Mouse (Mus musculus) hindbrain, embryonic 12.5 days (tissue): ENCODE measurements around the gene Kcna4. TPM values are rescaled to one million over a fixed set of nuclear protein-coding genes. Genes with fewer than 3 reads are reported as not detected.

Experiments used
- ATAC-seq: fragments of 200-750 bp; cut with Nextera tagmentation; 2 replicates; pipeline ENCODE4 v1.8.0; 2017; ENCODE audit warnings: moderate TSS enrichment; ENCODE audit not compliant: low FRiP score
- H3K27ac ChIP-seq: fragments of 300-500 bp; sonication (generic); 2 replicates; pipeline ENCODE4 v1.5.1; 2016; ENCODE audit warnings: mild to moderate bottlenecking
- H3K27me3 ChIP-seq: fragments of 300-500 bp; sonication (generic); 2 replicates; pipeline ENCODE4 v1.6.1; 2016; ENCODE audit warnings: mild to moderate bottlenecking
- H3K36me3 ChIP-seq: fragments of 300-500 bp; sonication (generic); 2 replicates; pipeline ENCODE4 v1.6.1; 2016; ENCODE audit warnings: mild to moderate bottlenecking
- H3K4me1 ChIP-seq: fragments of 300-500 bp; sonication (generic); 2 replicates; pipeline ENCODE4 v1.6.1; 2016
- H3K4me2 ChIP-seq: fragments of 300-500 bp; sonication (generic); replicated peaks from 2 replicates; pipeline ENCODE4 v1.6.1; 2016; ENCODE audit warnings: mild to moderate bottlenecking
- H3K4me3 ChIP-seq: fragments of 300-500 bp; sonication (generic); 2 replicates; pipeline ENCODE4 v1.5.1; 2016; ENCODE audit warnings: mild to moderate bottlenecking
- H3K9ac ChIP-seq: fragments of 300-500 bp; sonication (generic); 2 replicates; pipeline ENCODE4 v1.6.1; 2016; ENCODE audit warnings: mild to moderate bottlenecking, moderate library complexity
- H3K9me3 ChIP-seq: fragments of 300-500 bp; sonication (generic); replicated peaks from 2 replicates; pipeline ENCODE4 v1.6.1; 2016; ENCODE audit warnings: mild to moderate bottlenecking
- WGBS: fragments of 180-500 bp; shearing (Covaris S2); methylation state at CpG from one replicate; pipeline ENCODE4 v1.1.7; 2016; 5-methylcytosine and 5-hydroxymethylcytosine counted together
- polyA plus RNA-seq: library from polyadenylated mRNA; unstranded; fragments of >200 nt; fragmentation: Nextera tagmentation; extraction: Ambion mirVana; gene quantifications from 2 replicates; pipeline ENCODE4 v1.2.1, GENCODE M21; 2016

Gene Kcna4
- polyA plus RNA-seq = 2.0 and 3.1 TPM in 2 replicates

DNA sequence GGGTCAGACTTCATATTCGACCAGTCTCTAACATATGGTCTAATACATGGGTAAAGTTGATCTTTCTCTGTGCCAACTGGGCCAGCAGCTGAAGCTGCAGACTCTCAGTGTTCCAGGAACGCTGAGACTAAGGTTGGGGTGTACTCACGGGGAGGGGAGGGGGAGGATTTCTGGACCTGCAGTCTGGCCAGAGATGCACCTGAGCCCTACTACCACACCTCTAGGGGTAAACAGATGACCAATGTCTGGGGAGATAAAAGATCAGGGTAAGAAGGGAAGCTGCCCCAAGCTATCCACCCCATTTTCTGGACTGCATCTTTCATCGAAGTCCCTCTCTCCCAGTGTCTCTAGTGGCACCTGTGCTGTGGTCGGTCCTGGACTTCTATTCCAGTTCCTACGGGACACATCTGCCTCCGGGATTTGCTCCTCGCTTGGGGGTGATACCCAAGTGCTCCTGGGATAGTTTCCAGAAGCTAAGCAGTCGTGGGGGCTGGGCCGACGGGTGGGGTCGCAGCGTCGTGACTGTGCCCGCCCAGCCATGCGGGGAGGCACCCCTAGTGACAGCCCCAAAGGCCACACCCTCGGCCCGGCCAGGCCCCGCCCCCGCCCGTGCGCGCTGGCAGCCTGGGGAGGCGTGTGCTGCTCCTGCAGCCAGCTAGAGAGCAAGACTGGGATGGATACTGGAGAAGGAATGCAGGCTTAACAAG is at the start of gene Kcna4:
Kcna4 (plus strand) TSS at position 650 of the 707 bp plus-strand sequence.
- peak; percentile 95 for ATAC-seq
- Histone ChIP-seq H3K4me3 (peak within 1 kb of the TSS; percentile 51), H3K27ac (no peak within 1 kb of the TSS), H3K4me1 (peaks cover 5% of the 10 kb centered on the region), H3K9me3 (no peaks in the 10 kb centered on the region), H3K4me2 (peak within 1 kb of the TSS; percentile 94), H3K36me3 (no peaks in the 10 kb centered on the region), H3K9ac (peak within 1 kb of the TSS; percentile 53), H3K27me3 (0 out of 2 replicates have a peak, but pooled peaks cover 3% of the 10 kb centered on the region)
- 5% methylated on average over 24 of the region's 24 CpGs for WGBS

DNA sequence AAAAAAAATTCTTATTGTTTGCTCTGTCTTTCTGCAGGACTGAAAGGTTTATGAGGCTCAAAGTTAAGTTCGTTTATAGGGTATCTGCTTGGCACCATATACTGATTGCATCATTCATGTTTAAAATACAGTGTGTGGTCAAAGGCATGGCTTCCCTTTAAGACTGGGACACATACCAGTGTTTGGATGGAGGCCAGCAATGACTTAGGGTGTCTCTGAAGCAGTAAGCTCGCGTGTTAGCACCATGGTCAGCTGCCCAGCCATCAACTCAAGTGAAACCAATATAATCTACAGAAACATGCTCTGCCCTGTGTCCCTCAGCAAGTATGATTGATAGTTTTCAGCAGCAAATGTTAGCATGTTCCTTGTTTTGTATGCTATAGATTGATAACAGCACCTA is 32.3 kb upstream of the Kcna4 start:
- no peaks in the 10 kb centered on the region for H3K27me3 ChIP-seq
- H3K4me1 ChIP-seq = no peaks in the 10 kb centered on the region
- 81% methylated on average over 3 of the region's 3 CpGs for WGBS
- no peak overlapping the region for H3K27ac ChIP-seq
- ATAC-seq = no peak
- H3K4me3 ChIP-seq = no peak overlapping the region
- no peak overlapping the region for H3K4me2 ChIP-seq
- H3K36me3 ChIP-seq = no peaks in the 10 kb centered on the region
- H3K9ac ChIP-seq = no peak overlapping the region
- no peaks in the 10 kb centered on the region for H3K9me3 ChIP-seq

- no peaks in the 10 kb centered on the region for H3K36me3 ChIP-seq
- H3K4me3 ChIP-seq = no peak overlapping the region
- no peaks in the 10 kb centered on the region for H3K27me3 ChIP-seq
Measured at GRCm38 (mm10) chr2:107266251-107266650, 24.2 kb upstream of the Kcna4 start.

GRCm38 (mm10) chr2:107270050-107270449 is 20.4 kb upstream of the Kcna4 start:
- 79% methylated on average over 3 of the region's 3 CpGs for WGBS
- H3K4me3 ChIP-seq = no peak overlapping the region
- no peak overlapping the region for H3K9ac ChIP-seq
- H3K4me1 ChIP-seq = no peaks in the 10 kb centered on the region
- H3K9me3 ChIP-seq = no peaks in the 10 kb centered on the region
- ATAC-seq = no peak
- no peak overlapping the region for H3K4me2 ChIP-seq
- H3K27me3 ChIP-seq = no peaks in the 10 kb centered on the region
- no peaks in the 10 kb centered on the region for H3K36me3 ChIP-seq
- no peak overlapping the region for H3K27ac ChIP-seq

More at GRCm38 (mm10) chr2:107266251-107266650, 24.2 kb upstream of the Kcna4 start:
- Histone ChIP-seq H3K9me3 (no peaks in the 10 kb centered on the region), H3K27ac (no peak overlapping the region), H3K4me2 (no peak overlapping the region), H3K4me1 (no peaks in the 10 kb centered on the region), H3K9ac (no peak overlapping the region)
- WGBS = 68% methylated on average over 2 of the region's 2 CpGs
- ATAC-seq = no peak

DNA sequence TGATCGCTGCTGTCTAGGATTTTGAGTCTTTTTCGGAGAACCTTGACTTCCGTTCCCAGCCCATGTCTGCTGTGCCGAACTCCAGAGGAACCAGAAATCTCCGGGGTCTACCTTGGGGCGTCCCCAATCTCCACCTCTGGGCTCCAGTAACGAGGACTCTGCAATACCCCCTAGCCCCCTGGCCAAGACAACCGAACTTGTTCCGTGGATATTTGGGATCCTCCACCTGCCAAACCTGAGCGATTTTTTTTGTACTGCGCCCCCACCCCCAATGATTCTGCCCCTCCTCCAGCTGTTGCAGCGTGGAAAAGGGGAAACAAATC is 219 bp downstream of the Kcna4 start:
- Histone ChIP-seq H3K9me3 (no peaks in the 10 kb centered on the region), H3K4me2 (peak overlapping the region; percentile 94), H3K9ac (peak overlapping the region; percentile 53), H3K4me1 (peaks cover 5% of the 10 kb centered on the region), H3K4me3 (peak overlapping the region; percentile 51), H3K36me3 (no peaks in the 10 kb centered on the region), H3K27me3 (0 out of 2 replicates have a peak, but pooled peaks cover 3% of the 10 kb centered on the region), H3K27ac (no peak overlapping the region)
- ATAC-seq = peak; percentile 77
- 0% methylated on average over 12 of the region's 12 CpGs for WGBS

DNA sequence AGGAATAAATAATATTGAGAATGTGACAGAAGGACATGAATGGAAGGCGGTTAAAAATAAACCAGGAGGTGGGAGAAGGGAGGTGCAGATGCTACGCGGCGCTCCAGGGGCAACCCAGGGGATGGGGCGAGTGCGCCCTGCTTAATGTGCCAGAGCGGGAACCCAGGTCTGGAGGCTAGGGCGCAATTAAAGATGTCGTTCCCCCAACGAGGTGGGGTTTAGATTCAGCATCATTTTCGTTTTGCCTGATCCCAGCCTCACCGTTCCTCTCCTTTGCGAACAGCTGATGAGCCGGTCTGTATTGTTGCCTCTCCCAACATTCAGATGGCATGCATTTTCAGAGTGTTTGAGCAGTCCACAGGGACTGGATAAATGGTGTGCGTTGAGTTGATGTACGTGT is 703 bp downstream of the Kcna4 start:
- Histone ChIP-seq H3K27ac (no peak overlapping the region), H3K36me3 (no peaks in the 10 kb centered on the region), H3K9me3 (no peaks in the 10 kb centered on the region), H3K4me1 (peaks cover 5% of the 10 kb centered on the region), H3K4me2 (peak overlapping the region; percentile 94), H3K27me3 (0 out of 2 replicates have a peak, but pooled peaks cover 3% of the 10 kb centered on the region), H3K4me3 (peak overlapping the region; percentile 51), H3K9ac (peak overlapping the region; percentile 53)
- ATAC-seq = peak; percentile 65
- WGBS = 2% methylated on average over 16 of the region's 16 CpGs

DNA sequence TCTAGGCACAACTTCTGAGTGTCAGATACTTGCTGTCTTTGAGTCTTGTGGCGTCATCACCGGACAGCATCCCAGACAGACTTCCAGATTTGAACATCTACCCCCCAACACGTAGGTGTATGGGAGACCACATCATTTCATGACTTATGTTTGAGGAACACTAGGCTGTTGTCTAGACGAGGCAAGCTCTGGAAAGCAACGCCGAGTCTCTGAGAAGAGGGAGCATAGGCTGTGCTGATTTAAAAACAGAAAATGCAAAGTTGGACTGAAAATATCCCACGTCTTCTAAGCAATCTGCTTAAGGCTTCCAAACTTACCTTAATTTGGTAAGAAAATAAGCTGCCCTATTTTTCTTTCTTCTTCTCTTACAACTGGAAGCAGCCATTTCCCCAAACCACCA is 4.1 kb downstream of the Kcna4 start:
- H3K9me3 ChIP-seq = no peaks in the 10 kb centered on the region
- H3K9ac ChIP-seq = no peak overlapping the region
- H3K27me3 ChIP-seq = 0 out of 2 replicates have a peak, but pooled peaks cover 3% of the 10 kb centered on the region
- no peaks in the 10 kb centered on the region for H3K36me3 ChIP-seq
- H3K4me3 ChIP-seq = no peak overlapping the region
- 96% methylated on average over 7 of the region's 7 CpGs for WGBS
- no peak overlapping the region for H3K4me2 ChIP-seq
- ATAC-seq = no peak
- no peak overlapping the region for H3K27ac ChIP-seq
- peaks cover 5% of the 10 kb centered on the region for H3K4me1 ChIP-seq

DNA sequence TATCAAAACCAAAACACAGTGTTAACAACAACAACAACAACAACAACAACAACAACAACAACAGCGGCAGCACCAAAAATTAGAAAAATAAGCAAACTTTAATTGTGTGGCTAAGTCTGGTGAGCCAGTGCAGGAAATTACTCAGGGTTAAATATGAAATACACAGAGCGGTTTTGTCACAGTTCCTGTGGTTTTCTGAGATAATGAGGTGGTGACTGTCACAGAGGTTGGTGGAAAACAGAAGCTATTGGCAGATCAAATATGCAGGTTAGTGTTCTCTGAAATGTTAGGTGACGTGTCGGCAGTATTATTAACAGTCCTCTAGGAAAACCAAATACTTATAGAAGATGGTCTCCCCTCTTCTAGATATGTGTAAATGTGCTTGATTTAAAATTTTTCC is 11.4 kb downstream of the Kcna4 start:
- Histone ChIP-seq H3K27me3 (no peaks in the 10 kb centered on the region), H3K4me3 (no peak overlapping the region), H3K4me1 (no peaks in the 10 kb centered on the region), H3K27ac (no peak overlapping the region), H3K9me3 (no peaks in the 10 kb centered on the region), H3K9ac (no peak overlapping the region), H3K36me3 (no peaks in the 10 kb centered on the region), H3K4me2 (no peak overlapping the region)
- no peak for ATAC-seq
- WGBS = 87% methylated on average over 4 of the region's 4 CpGs

DNA sequence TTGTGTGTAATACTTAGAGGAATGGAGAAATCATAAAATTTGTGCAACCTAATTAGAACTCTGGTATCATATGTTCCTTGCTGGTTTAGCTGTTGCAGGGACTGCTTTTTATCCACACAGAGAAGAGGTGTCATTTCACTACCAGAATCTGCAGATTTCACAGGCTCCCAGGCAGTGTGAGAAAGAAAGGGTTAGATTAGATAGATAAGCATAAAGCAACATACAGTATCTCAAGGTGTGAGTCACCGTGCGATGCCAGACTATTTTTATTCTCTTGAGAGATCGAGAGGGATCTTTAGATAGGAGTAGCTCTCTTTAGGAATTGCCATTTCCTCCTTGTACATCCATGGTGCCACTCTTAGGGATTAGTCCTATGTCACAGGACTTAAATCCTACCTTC is 14.3 kb downstream of the Kcna4 start:
- no peaks in the 10 kb centered on the region for H3K27me3 ChIP-seq
- H3K4me2 ChIP-seq = no peak overlapping the region
- no peaks in the 10 kb centered on the region for H3K36me3 ChIP-seq
- H3K9ac ChIP-seq = no peak overlapping the region
- no peak overlapping the region for H3K27ac ChIP-seq
- H3K9me3 ChIP-seq = no peaks in the 10 kb centered on the region
- ATAC-seq = no peak
- 89% methylated on average over 3 of the region's 3 CpGs for WGBS
- H3K4me1 ChIP-seq = no peaks in the 10 kb centered on the region
- H3K4me3 ChIP-seq = no peak overlapping the region

DNA sequence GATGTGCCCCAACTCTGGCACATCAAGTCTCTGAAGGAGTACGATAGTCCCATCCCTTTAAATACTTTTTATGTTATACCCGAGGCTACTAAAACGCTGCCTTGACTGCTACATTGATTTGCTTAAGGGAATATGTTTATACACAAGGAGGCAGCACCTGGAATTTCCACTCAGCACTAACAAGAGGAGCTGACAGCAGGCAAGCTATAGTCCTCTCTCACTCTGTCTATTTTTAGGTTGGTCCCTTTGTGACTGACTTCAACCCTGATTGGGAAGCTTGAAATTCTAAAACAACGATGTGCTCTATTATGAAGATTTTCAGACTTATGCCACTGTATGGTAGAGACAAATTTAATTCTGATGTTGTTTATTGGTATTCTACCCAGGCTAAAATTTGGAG is 15.6 kb downstream of the Kcna4 start:
- Histone ChIP-seq H3K36me3 (no peaks in the 10 kb centered on the region), H3K9ac (no peak overlapping the region), H3K4me3 (no peak overlapping the region), H3K4me1 (no peaks in the 10 kb centered on the region), H3K4me2 (no peak overlapping the region), H3K9me3 (no peaks in the 10 kb centered on the region), H3K27me3 (no peaks in the 10 kb centered on the region), H3K27ac (no peak overlapping the region)
- no peak for ATAC-seq
- WGBS = 79% methylated on average over 4 of the region's 4 CpGs

GRCm38 (mm10) chr2:107318636-107319035 is 28.2 kb downstream of the Kcna4 start:
- Histone ChIP-seq H3K27me3 (no peaks in the 10 kb centered on the region), H3K36me3 (no peaks in the 10 kb centered on the region), H3K4me1 (0 out of 2 replicates have a peak, but pooled peaks cover 6% of the 10 kb centered on the region), H3K27ac (no peak overlapping the region), H3K4me2 (no peak overlapping the region), H3K4me3 (no peak overlapping the region), H3K9me3 (no peaks in the 10 kb centered on the region), H3K9ac (no peak overlapping the region)
- ATAC-seq = no peak

- H3K4me1 ChIP-seq = 0 out of 2 replicates have a peak, but pooled peaks cover 6% of the 10 kb centered on the region
- no peak overlapping the region for H3K4me3 ChIP-seq
- no peak overlapping the region for H3K27ac ChIP-seq
- peak; percentile 48 for ATAC-seq
- H3K36me3 ChIP-seq = no peaks in the 10 kb centered on the region
- 38% methylated on average over 4 of the region's 4 CpGs for WGBS
- no peaks in the 10 kb centered on the region for H3K9me3 ChIP-seq
- H3K4me2 ChIP-seq = no peak overlapping the region
- no peak overlapping the region for H3K9ac ChIP-seq
- no peaks in the 10 kb centered on the region for H3K27me3 ChIP-seq
Measured at GRCm38 (mm10) chr2:107321596-107322226, 31.3 kb downstream of the Kcna4 start.

GRCm38 (mm10) chr2:107324090-107324489 is 33.7 kb downstream of the Kcna4 start:
- H3K9ac ChIP-seq = no peak overlapping the region
- WGBS = 83% methylated on average over 3 of the region's 3 CpGs
- H3K9me3 ChIP-seq = no peaks in the 10 kb centered on the region
- ATAC-seq = no peak
- H3K4me2 ChIP-seq = no peak overlapping the region
- no peak overlapping the region for H3K27ac ChIP-seq
- no peak overlapping the region for H3K4me3 ChIP-seq
- no peaks in the 10 kb centered on the region for H3K27me3 ChIP-seq
- H3K4me1 ChIP-seq = 0 out of 2 replicates have a peak, but pooled peaks cover 6% of the 10 kb centered on the region
- no peaks in the 10 kb centered on the region for H3K36me3 ChIP-seq
